Mouse (Mus musculus) monocyte, adult 5-6 weeks (primary cell): Measurements from ENCODE around the gene Hcn4. TPM values are rescaled to one million over a fixed set of nuclear protein-coding genes. Genes with fewer than 3 reads are reported as not detected.

Experiments used
- ATAC-seq: fragments of 153-309, 156-312 bp; replicated peaks from 2 replicates; pipeline ENCODE4 v1.8.0; 2017; ENCODE audit warnings: mild to moderate bottlenecking; ENCODE audit not compliant: low TSS enrichment, insufficient number of reproducible peaks, severe bottlenecking, poor library complexity, low FRiP score
- total RNA-seq: library from RNA; stranded (forward); fragments of 200-1000, 200-491, 200-594 nt; gene quantifications from 3 replicates; pipeline ENCODE4 v1.2.3, GENCODE M21; 2017

The Hcn4 gene
- total RNA-seq, 1 experiment from 2014 or later = not detected

DNA sequence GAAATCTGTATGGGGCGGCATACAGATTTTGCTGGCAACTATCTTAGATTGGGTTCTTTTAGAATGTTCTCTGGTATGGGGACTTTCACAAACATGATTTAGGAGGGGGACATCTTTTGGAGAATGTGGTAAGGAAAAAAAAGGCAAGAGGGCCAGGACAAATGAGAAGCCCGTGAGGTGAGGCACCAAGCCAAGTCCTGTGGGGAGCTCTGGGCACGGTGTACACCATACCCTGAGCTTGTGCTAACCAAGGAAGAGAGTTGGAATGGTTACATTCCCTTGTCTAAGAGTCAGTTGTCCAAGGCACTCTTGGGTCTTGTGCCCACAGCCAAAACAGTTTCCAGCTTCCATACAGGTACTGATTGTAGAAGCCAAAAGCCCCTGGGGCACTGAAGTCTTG lies 21.4 kb downstream of the Hcn4 start:
- no peak for ATAC-seq

DNA sequence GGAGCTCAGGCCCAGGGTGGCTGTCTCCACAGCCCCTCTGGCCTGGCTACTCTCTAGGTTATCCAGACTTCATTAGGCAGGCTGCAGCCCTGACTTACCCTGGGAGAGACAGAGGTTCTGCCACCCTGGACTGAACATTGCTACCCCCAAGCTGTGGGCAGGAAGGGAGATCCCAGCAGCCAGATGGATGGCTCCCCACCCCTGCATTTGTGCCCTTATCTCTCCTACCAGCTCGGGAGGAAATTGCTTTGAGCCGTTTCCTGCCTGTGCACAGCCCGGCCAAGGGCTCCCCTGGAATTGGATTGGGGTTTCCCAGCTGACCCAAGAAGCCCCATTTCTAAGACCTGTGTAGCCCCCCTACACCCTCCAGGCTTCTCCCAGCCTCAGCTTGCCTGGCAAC lies 23.8 kb downstream of the Hcn4 start:
- no peak for ATAC-seq

DNA sequence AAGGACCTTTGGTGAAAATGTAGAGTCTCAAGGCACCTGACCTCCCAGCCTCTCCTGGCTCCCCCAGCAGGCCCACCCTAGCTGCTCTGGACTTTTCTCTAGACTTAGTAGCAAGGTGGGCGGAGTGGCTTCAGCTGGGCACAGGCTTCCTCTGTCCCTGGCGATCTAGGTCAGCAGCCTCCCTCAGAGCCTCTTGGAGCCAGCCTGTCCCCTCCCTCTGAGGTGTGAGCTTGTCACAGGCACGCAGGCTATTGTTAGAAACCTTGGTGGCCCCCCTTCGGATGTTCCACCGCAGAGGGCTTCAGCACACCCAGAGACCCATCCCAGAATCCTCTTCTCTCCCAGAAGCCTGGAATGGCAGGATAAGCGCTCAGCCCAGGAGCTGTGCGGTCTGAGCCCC lies 24.5 kb downstream of the Hcn4 start:
- ATAC-seq = no peak

DNA sequence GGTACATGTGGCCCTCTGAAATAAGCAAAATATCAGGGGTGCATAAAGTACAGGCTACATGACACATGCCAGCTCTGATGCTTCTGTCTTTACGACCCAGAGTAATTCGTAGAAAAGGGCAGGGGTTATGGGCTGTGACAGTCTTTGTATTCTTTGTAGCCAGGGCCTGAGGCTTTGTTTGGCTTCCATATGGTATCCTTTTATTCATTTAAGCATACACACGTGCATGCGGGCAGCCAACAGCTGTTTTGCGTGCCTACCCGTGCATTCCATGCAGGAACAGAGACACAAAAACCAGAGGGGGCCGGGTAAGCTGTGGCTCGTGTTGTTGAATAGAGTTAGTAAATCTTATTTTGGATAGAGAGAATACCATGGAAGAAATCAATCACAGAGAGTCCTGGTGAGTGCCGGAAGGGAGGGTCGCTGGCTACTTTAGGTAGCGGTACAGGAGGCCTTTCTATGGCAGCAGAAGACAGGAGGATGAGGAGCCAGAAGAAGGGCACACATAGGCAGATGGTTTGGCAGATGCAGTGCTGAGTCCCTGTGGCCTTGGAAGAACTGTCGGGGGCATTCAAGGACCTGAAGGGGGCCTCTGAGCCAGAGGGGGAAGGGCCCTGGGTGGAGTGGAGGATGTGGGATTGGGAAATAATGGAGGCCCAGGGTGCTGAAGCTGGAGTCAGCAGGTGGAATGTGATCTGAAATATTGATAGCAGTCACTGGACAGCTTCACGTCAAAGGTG lies 26.5 kb downstream of the Hcn4 start:
- no peak for ATAC-seq

DNA sequence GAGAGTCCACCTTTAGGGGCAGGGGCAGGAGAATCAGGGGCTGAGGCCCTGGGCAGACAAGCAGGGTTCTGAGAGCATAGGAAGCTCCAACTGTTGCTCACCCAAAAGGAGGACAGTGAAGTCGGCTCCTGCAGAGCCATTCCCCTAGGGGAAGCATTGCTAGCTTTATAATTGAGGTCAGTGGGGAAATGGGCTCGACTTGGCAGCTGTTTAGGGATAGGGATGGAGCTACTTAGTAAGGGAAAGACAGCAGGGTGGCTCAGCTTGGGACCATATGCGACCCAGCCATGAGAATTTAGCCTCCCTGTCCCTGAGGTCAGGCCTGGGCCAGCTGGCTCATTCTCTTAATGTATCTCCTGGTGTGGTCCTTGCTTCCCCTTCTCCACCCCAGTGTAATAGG lies 31.7 kb downstream of the Hcn4 start:
- no peak for ATAC-seq

DNA sequence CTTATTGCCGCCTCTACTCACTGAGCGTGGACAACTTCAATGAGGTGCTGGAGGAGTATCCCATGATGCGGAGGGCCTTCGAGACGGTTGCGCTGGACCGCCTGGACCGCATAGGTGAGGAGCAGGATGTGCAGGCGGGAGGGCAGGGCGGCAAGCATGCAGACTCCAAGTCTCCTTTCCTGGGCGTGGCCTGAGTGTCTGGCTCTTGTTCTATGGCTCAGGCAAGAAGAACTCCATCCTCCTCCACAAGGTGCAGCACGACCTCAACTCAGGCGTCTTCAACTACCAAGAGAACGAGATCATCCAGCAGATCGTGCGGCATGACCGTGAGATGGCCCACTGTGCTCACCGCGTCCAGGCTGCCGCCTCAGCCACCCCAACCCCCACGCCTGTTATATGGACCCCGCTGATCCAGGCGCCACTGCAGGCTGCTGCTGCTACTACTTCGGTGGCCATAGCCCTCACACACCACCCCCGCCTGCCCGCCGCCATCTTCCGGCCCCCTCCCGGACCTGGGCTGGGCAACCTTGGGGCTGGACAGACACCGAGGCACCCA lies 35.9 kb downstream of the Hcn4 start:
- ATAC-seq = no peak

DNA sequence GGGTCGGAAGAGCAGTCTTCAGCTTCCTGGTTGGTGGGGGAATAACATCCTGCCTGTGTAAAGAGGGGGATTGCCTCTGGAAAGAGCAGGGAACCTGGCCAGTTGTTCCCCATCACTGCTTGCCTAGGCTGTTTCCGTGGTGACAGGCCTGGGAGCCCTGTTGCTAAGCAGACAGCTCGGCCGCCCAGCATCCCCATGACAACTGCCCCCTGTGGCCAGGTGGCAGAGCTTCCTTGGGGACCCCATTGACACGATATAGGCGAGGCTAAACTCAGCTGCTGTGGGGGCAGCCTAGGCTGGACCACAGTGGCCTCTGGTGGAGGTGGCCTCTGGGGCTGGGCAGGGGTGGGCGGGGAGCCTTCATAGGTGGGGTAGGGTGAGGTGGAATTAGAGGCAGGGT lies 40.6 kb downstream of the Hcn4 start:
- no peak for ATAC-seq

DNA sequence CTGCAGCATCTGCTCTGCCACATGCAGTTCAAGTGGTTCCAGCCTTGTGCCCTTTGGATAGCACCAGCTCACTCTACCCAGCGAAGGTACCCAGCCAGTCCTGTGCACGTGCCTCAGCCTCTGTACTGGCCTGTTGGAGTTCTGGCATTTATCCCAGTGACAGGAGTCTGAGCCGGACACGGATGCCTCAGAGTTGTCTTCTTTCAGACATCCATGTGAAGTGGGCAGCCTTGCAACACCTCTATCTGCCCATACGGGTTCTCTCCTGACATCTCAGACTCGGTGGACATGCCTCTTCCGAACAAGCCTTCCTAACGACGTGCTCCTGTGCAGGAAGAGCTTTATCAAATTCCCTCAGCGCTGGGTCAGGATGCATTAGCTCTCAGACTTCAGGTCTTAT lies 47.9 kb downstream of the Hcn4 start:
- ATAC-seq = no peak

DNA sequence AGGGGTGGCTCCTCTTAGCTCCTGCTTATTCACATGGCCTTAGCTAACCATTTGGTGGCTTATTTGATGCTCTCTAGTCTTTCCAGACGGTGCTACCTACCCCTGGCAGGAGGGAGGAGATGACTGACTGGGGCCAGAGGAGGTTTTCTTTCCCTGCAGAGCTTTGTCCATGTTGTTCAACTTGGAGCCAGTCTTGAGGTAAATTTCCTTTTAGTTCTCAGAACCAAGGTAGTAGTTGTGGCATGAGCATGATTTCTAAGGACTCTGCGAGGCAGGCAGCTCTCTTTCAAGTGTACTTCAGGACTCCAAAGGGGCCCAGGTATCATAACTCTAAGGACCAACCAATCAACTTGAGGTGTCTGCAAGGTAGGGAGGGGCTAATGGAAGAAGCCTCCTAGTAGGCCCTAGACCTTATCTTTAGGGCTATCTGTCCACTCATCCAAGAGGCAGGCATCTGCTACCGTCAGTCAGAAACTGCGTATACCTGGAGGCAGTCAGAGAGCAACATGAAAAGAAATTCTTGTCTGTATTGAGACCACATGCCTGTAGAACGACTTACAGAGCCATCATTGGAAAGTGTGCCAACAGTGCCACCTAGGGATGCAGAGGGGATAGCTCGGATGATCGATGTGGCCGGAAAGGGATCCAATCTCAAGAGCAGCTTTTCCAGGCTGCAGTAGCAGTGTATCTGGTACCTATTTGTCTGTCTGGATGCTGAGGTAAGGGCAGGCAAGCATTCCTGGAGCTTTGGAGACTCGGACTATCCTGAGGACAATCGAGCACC lies 50.5 kb downstream of the Hcn4 start:
- ATAC-seq = peak; percentile 47; the same call in 1 of the 2 replicates

DNA sequence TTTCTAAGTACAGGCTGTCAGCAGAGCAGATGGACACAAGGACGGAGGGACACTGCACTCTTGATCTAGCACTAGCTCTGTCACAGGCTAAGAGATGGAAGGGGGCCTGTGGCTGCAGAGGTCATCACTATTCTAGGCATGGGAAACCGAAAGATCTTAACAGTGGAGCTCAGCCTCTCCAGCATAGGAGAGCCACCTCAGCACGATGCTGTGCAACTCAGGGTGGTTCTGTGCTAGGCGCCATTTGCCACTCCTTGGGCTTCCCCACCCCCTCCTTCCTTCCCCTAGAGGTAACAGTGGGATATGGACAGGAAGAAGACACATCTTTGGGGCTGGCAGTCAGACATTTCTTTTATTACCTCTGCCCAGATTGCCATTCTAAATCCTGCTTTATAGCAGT lies 51.1 kb downstream of the Hcn4 start:
- no peak for ATAC-seq

DNA sequence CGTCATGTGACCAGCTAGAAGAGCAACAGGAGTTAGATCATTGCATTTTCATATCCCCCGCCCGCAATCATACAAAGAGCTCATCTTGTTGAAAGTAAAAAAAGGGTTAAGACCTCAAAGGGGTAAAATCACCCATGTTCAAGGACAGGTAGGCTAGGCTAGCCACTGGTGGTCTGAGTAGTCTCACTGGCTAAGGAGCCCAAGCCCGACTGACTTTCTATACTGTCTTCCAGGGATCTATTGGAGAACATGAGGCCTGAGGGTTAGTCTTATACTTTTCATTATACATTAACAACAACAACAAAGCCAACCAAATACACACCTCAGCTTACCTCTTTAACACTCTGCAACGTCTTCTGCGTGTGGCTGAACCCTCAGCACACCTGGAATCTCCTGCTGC lies 52.2 kb downstream of the Hcn4 start:
- no peak for ATAC-seq

DNA sequence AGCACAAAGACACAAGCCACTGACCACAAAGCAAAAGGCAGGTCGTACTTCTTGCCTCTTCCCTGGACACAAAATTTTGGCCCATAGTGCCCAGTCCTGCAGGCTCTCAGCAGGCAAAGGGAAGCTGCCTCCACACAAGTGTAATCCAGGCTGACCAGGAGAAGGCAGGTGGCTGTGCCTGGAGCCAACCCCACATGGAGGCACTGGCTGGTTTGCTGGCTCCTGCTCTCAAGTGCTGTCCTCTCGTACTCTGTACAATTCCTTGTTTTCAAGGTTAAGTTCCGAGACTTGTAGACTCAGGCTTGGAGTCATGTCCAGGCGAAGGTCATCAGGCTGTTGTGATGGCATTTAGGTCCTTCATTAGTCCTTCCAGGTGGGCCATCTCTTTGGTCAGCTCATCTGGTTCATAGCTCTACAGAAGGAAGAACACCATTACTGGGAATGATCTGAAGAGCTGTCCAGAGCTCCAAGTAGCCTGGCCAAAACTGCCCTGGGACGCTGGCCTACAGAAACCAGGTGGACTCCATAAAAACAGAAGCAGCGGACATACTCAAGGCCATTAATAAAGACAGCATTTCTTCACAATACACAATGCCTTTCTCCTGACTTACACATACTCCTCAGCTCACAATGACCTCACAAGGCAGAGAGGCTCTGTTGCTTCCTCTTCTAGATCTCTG lies 53.9 kb downstream of the Hcn4 start:
- ATAC-seq = no peak

DNA sequence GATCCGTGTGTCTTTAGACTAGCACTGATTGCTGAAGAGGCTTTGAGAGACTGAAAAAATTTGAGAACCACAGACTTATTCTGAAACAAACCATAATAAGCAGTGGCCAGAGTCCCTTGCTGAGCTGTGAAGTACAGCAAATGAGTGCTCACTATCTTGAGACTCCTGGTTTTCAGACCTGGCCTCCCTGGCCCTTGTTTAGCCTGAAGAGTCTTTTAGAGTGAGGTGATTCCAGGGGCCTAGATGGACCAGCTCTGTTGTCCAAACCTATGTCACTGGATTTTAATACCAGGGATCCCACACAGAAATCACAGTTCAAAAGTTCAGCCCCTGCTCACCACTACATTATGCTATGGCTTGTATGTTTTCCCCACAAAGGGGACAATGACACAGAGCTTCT lies 56.6 kb downstream of the Hcn4 start:
- ATAC-seq = no peak

DNA sequence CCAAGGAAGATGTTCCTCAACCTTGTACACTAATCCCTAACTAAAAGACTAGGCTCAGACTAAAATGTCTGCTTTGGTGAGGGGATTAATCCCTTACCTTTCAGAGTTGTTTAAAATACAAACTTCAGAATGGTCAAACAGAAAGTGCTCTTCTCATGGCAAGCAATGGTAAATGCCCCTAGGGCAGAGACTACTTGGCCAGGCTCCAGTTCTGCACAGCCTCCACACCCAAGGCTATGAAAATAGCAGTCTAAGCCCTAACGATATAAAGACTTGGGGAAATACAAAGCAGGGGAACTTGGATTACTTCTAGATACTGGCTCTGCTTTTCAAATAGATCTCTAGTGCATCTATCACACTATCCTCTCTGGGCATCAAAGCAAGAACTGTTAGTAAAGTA lies 59.5 kb downstream of the Hcn4 start:
- no peak for ATAC-seq

DNA sequence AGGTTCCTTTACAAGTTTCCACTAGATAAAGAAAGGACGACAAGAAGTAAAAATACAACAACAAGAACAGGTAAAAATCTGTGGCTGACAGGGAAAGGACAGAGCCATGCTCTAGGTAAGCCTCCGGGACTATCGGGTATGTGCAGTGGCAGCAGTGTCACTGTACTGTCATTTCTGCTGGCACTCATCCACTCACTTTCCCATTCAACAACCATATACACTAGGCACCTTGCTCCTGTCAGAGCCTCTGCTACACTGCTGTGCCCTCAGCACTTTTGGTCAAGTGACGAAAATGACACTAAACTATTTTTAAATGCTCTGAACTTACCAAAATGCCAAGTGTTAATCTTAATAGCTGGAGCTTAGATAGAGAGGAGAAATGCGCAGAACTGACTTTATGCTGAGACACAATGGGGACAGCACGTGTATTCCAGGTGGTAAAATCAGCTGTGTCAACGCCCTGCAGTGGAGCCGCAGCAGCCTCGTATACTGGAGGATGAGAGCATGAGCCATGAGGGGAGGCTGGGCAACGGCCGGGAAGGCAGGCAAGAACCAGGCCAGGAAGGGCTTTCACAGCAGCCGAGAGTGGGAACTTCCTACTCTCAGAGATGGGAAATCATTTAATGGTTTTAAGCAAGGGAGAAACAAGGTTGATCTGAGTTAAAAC lies 66.7 kb downstream of the Hcn4 start:
- ATAC-seq = no peak

DNA sequence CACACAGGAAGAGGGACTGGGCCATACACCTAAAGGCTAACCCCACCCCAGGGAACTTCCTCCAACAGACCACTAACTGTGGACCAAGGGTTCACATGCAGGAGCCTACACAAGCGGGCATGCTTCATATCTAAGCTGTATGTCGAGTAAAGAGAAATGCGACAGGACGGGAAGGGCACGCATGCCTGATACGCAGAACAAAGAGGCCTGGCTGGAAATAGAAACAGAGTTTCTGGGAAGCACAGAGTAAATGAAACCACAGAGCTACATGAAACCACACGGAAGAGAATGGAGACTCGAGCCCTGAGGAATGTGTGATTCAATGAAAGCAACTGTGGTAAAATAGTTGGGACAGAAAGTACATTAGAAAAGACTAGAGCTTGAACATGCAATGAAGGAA lies 67.7 kb downstream of the Hcn4 start:
- ATAC-seq = no peak

DNA sequence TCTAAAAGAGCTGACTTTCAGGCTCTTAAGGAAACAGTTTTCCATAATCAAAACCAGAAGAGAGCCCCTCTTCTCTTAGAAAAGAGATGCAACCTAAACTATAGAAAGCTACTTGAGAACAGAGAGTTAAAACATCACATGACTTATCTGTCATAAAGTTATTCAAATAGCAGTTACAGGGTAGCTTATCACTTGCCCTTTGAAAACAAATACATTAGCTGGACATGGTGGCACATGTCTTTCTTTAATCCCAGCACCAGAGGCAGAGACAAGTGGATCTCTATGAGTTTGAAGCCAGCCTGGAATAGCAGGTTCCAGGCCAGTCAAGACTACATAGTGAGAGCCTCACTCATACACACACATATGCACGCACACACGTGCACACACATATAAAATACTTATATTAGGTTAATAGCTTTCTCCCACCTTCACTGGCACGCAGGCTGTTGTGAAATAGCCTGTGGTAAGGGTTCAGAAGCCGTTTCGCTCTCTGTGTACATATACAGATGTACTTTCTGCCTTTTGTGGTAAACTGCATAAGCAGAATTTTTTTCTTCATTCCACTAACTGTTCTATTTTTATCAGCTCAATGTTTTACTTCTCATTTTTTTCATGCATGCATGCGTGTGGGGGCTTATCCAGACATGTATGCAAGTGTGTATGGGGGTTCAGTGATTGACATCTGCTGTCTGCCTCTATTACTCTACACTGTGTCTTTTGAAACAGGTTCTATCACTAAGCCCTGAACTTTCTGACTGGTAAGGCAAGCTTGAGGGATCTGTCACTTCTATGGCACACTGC lies 68.8 kb downstream of the Hcn4 start:
- ATAC-seq = no peak

DNA sequence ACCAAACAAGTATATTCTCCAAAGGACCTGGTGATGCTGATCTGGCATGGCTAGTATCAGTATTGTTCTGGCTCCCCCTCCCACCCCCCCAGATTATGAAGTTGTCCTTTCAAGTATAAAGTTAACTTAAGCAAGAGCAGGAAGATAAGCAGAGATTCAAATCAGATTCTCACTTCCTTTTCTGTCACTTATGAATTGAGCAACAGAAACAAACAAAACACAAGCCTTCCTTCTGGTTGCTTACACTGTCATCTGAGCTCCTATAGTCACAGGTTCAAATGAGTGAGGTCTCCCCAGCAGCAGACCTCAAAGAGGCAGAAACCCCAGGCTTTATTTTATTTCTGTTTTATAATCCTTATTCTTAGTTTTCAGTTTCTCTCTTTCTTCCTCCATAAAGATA lies 76.4 kb downstream of the Hcn4 start:
- ATAC-seq = no peak
